Mouse (Mus musculus): ENCODE measurements around the gene Ccdc117. TPM values are rescaled to one million over a fixed set of nuclear protein-coding genes. Genes with fewer than 3 reads are reported as not detected.

The Ccdc117 gene
- polyA plus RNA-seq, 1 experiment from 2014 or later: 22.6 TPM

- Histone ChIP-seq H3K4me1 (peaks cover 4% of the 10 kb centered on the region), H3K27ac (replicated peaks) (no peak overlapping the region), H3K36me3 (peaks cover 100% of the 10 kb centered on the region), H3K27me3 (ENCODE audit: low read depth, poor library complexity, severe bottlenecking) (no peaks in the 10 kb centered on the region), H3K4me3 (no peak overlapping the region), H3K9me3 (replicated peaks) (no peaks in the 10 kb centered on the region)
- WGBS: 85% methylated on average over 5 of the region's 5 CpGs
- DNase-seq (ENCODE audit: low spot score): no peak
These were observed 14.0 kb downstream of the Ccdc117 start for GRCm38 (mm10) chr11:5527865-5528523.

- no peaks in the 10 kb centered on the region for H3K9me3 ChIP-seq (replicated peaks)
- peaks cover 96% of the 10 kb centered on the region for H3K36me3 ChIP-seq
- WGBS: 93% methylated on average over 7 of the region's 7 CpGs
- no peak overlapping the region for H3K27ac ChIP-seq (replicated peaks)
- no peak overlapping the region for H3K4me3 ChIP-seq
- DNase-seq (ENCODE audit: low spot score): no peak
- H3K27me3 ChIP-seq (ENCODE audit: low read depth, poor library complexity, severe bottlenecking): no peaks in the 10 kb centered on the region
- H3K4me1 ChIP-seq: peaks cover 16% of the 10 kb centered on the region
These were observed 15.2 kb downstream of the Ccdc117 start for GRCm38 (mm10) chr11:5526573-5527439.

- Histone ChIP-seq H3K27me3 (ENCODE audit: low read depth, poor library complexity, severe bottlenecking) (no peaks in the 10 kb centered on the region), H3K9me3 (replicated peaks) (no peaks in the 10 kb centered on the region), H3K36me3 (peaks cover 82% of the 10 kb centered on the region), H3K27ac (replicated peaks) (no peak overlapping the region), H3K4me3 (no peak overlapping the region), H3K4me1 (peaks cover 22% of the 10 kb centered on the region)
- DNase-seq (ENCODE audit: low spot score): no peak
- WGBS: 91% methylated on average over 4 of the region's 4 CpGs
These were observed 16.6 kb downstream of the Ccdc117 start for GRCm38 (mm10) chr11:5525418-5525817.

GRCm38 (mm10) chr11:5522798-5523415, 19.1 kb downstream of the Ccdc117 start:
- H3K27ac ChIP-seq (replicated peaks): no peak overlapping the region
- 92% methylated on average over 11 of the region's 11 CpGs for WGBS
- no peak for DNase-seq (ENCODE audit: low spot score)
- no peaks in the 10 kb centered on the region for H3K9me3 ChIP-seq (replicated peaks)
- no peaks in the 10 kb centered on the region for H3K27me3 ChIP-seq (ENCODE audit: low read depth, poor library complexity, severe bottlenecking)
- peaks cover 57% of the 10 kb centered on the region for H3K36me3 ChIP-seq
- peaks cover 30% of the 10 kb centered on the region for H3K4me1 ChIP-seq
- H3K4me3 ChIP-seq: no peak overlapping the region

- Histone ChIP-seq H3K9me3 (replicated peaks) (no peaks in the 10 kb centered on the region), H3K4me3 (peak overlapping the region; percentile 99), H3K4me1 (peaks cover 30% of the 10 kb centered on the region), H3K27me3 (ENCODE audit: low read depth, poor library complexity, severe bottlenecking) (no peaks in the 10 kb centered on the region), H3K27ac (replicated peaks) (peak overlapping the region; percentile 98), H3K36me3 (peaks cover 45% of the 10 kb centered on the region)
- under 1% methylated on average over 34 of the region's 34 CpGs for WGBS
- DNase-seq (ENCODE audit: low spot score): peak; percentile 66
These were observed 20.3 kb downstream of the Ccdc117 start for GRCm38 (mm10) chr11:5521516-5522291.

GRCm38 (mm10) chr11:5521266-5521515, 20.8 kb downstream of the Ccdc117 start:
- Histone ChIP-seq H3K4me1 (peaks cover 30% of the 10 kb centered on the region), H3K4me3 (peak overlapping the region; percentile 99), H3K27ac (replicated peaks) (peak overlapping the region; percentile 98), H3K9me3 (replicated peaks) (no peaks in the 10 kb centered on the region), H3K36me3 (peaks cover 40% of the 10 kb centered on the region), H3K27me3 (ENCODE audit: low read depth, poor library complexity, severe bottlenecking) (no peaks in the 10 kb centered on the region)
- WGBS: 0% methylated on average over 13 of the region's 13 CpGs
- DNase-seq (ENCODE audit: low spot score): no peak

GRCm38 (mm10) chr11:5520412-5521265, 21.3 kb downstream of the Ccdc117 start, which contains the start of gene Xbp1:
Gene Xbp1, plus strand, starts transcription at chr11:5520659.
- H3K27ac ChIP-seq (replicated peaks): peak within 1 kb of the TSS; percentile 98
- peaks cover 34% of the 10 kb centered on the region for H3K36me3 ChIP-seq
- H3K9me3 ChIP-seq (replicated peaks): no peaks in the 10 kb centered on the region
- H3K4me3 ChIP-seq: peak within 1 kb of the TSS; percentile 99
- DNase-seq (ENCODE audit: low spot score): peak; percentile 98
- H3K27me3 ChIP-seq (ENCODE audit: low read depth, poor library complexity, severe bottlenecking): no peaks in the 10 kb centered on the region
- H3K4me1 ChIP-seq: peaks cover 30% of the 10 kb centered on the region
- under 1% methylated on average over 72 of the region's 72 CpGs for WGBS

- 78% methylated on average over 3 of the region's 3 CpGs for WGBS
- peaks cover 25% of the 10 kb centered on the region for H3K36me3 ChIP-seq
- peak overlapping the region; percentile 98 for H3K27ac ChIP-seq (replicated peaks)
- H3K27me3 ChIP-seq (ENCODE audit: low read depth, poor library complexity, severe bottlenecking): no peaks in the 10 kb centered on the region
- H3K9me3 ChIP-seq (replicated peaks): no peaks in the 10 kb centered on the region
- DNase-seq (ENCODE audit: low spot score): no peak
- H3K4me3 ChIP-seq: peak overlapping the region; percentile 99
- peaks cover 30% of the 10 kb centered on the region for H3K4me1 ChIP-seq
These were observed 22.3 kb downstream of the Ccdc117 start for GRCm38 (mm10) chr11:5519681-5520080.

GRCm38 (mm10) chr11:5517346-5517745, 24.6 kb downstream of the Ccdc117 start:
- Histone ChIP-seq H3K27me3 (ENCODE audit: low read depth, poor library complexity, severe bottlenecking) (no peaks in the 10 kb centered on the region), H3K36me3 (peaks cover 1% of the 10 kb centered on the region; the same call in 1 of the 2 replicates), H3K27ac (replicated peaks) (no peak overlapping the region), H3K9me3 (replicated peaks) (no peaks in the 10 kb centered on the region), H3K4me1 (peaks cover 20% of the 10 kb centered on the region), H3K4me3 (no peak overlapping the region)
- 86% methylated on average over 6 of the region's 6 CpGs for WGBS
- DNase-seq (ENCODE audit: low spot score): no peak

GRCm38 (mm10) chr11:5516617-5517016, 25.4 kb downstream of the Ccdc117 start:
- Histone ChIP-seq H3K27ac (replicated peaks) (no peak overlapping the region), H3K36me3 (no peaks in the 10 kb centered on the region), H3K27me3 (ENCODE audit: low read depth, poor library complexity, severe bottlenecking) (no peaks in the 10 kb centered on the region), H3K4me3 (no peak overlapping the region), H3K4me1 (peaks cover 13% of the 10 kb centered on the region), H3K9me3 (replicated peaks) (no peaks in the 10 kb centered on the region)
- DNase-seq (ENCODE audit: low spot score): no peak
- WGBS: 93% methylated on average over 14 of the region's 14 CpGs

GRCm38 (mm10) chr11:5516151-5516550, 25.8 kb downstream of the Ccdc117 start:
- WGBS: 83% methylated on average over 7 of the region's 7 CpGs
- no peaks in the 10 kb centered on the region for H3K9me3 ChIP-seq (replicated peaks)
- H3K4me3 ChIP-seq: no peak overlapping the region
- no peaks in the 10 kb centered on the region for H3K27me3 ChIP-seq (ENCODE audit: low read depth, poor library complexity, severe bottlenecking)
- no peak overlapping the region for H3K27ac ChIP-seq (replicated peaks)
- H3K36me3 ChIP-seq: no peaks in the 10 kb centered on the region
- DNase-seq (ENCODE audit: low spot score): no peak
- H3K4me1 ChIP-seq: peaks cover 13% of the 10 kb centered on the region

GRCm38 (mm10) chr11:5515655-5516054, 26.3 kb downstream of the Ccdc117 start:
- Histone ChIP-seq H3K4me1 (peaks cover 10% of the 10 kb centered on the region), H3K27me3 (ENCODE audit: low read depth, poor library complexity, severe bottlenecking) (no peaks in the 10 kb centered on the region), H3K36me3 (no peaks in the 10 kb centered on the region), H3K4me3 (no peak overlapping the region), H3K27ac (replicated peaks) (no peak overlapping the region), H3K9me3 (replicated peaks) (no peaks in the 10 kb centered on the region)
- 82% methylated on average over 6 of the region's 6 CpGs for WGBS
- DNase-seq (ENCODE audit: low spot score): no peak
